Mouse (Mus musculus): ENCODE data around the gene Reck. TPM values are rescaled to one million over a fixed set of nuclear protein-coding genes. Genes with fewer than 3 reads are reported as not detected.
A peak's percentile ranks its signal among the peaks of the same experiment; 100 is the strongest.

The Reck gene
- total RNA-seq, 2 experiments from 2014 or later: 2.2 to 2.5 TPM

DNA sequence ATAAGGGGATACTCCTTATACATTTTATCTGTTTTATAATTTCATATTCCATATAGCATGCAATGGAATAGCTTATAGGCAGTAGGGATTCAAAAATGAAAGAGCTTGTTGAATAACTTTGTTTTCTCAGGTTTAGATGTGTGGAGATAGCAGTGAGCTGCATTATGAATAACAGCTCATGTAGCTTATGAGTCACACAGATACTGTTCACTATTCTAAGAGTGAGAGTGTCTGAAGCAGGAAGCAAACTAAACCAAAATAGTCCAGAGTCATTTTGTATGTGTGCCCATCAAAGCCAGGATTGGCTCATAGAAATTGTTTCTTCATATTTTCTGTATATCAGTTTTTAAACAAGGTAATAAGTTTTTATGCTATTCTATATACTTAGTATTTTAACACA lies 21.9 kb downstream of the Reck start:
- DNase-seq: no peak
- intact Hi-C loops (cut with DNase I): no loop called here

DNA sequence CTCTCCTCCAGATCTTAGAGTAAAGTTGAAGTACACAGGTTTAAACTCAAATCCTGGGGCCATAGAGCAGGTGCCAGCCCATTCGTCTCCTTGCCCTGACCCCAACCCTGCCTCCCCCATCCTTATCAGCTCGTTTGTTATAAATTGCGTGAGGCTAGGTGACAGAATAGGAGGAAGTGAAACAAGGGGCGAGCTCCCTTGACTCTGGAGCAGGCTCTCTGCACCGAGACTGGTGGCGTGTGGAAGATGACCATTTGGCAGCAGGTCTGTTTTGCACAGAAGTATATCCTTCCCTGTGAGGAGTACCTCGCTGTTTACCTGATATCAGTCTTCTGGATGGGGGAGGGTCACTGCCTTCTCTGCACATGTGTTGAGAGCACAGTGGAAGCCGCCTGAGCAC lies 23.9 kb downstream of the Reck start:
- DNase-seq: no peak
- intact Hi-C loops (cut with DNase I): no loop called here

DNA sequence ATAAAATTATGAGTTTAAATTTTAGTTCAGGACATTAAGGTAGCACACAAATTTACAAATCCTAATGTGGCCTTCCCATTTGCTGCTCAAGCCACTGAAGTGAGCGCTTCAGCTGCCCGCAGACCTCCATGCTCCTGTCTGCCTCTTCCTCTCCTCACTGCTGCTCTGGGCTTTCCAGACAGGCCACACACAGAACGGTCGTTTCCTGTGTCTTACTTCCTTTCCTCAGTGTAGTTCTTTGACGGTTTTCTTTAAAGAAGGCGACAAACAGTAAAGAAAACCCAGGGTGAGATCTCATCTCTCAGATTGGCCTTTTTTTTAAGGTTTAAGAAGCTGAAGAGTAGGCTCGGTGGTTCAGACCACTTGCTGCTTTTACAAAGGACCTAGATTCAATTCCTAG lies 28.4 kb downstream of the Reck start:
- no peak for DNase-seq
- intact Hi-C loops (cut with DNase I): loop anchor here (2.0 to 10.0 kb wide), 2 partner anchors 79 to 221 kb away; partner anchors contain the start of gene Ccin

DNA sequence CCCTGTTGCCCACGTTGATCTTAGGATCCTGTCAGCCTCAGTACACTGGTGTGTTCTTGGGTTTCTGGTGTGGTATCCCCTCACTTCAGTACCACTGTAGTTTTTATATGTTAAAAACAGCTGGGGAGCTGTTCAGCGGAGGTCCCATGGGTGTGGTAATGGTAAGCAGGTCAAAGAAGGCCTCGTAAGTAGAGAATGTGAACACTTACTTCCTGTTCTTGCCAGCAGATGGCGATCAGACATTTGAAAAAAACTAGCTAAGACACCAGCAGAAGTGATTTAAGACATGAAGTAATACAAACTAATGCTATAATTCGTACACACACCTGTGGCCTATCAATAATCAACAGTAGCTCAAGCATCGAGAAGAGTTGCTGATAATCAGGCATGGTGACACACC lies 31.1 kb downstream of the Reck start:
- DNase-seq: peak in 1 of 2 experiments; percentile 6
- intact Hi-C loops (cut with DNase I): loop anchor here (10.0 kb wide), 1 partner anchor 218 kb away; no protein-coding TSS in a partner anchor

DNA sequence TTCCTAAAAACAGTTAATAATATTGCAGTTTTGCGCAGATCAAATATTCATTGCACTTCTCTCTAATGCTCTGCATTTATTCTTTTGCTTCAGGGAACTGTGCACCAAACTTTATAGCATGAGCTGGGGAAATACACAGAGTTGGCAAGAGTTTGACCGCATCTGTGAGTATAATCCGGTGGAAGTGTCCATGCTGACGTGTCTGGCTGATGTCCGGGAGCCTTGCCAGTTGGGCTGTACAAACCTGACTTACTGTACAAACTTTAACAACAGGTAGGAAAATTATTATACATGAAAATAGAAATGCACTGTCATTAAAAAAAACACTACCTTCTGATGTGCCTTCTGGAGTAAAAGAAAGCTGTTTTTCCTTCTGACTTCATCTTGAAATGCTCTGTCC lies 42.9 kb downstream of the Reck start:
- intact Hi-C loops (cut with DNase I): no loop called here
- no peak for DNase-seq

DNA sequence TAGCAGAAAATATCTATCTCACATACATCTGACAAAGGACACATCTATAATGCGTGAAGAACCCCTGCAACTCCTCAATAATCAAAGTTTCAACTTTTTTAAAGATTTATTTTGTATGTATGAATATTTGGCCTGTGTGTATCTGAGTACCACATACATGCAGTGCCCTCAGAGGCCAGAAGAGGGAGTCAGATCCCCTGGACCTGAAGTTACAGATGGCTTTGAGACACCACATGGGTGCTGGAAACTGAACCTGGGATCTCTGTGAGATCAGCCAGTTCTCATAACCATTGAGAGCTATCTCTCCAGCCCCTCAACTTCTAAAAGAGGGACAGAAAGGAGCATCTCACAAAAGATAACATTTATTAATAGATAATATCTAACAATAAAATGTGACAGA lies 45.3 kb downstream of the Reck start:
- intact Hi-C loops (cut with DNase I): no loop called here
- no peak for DNase-seq

DNA sequence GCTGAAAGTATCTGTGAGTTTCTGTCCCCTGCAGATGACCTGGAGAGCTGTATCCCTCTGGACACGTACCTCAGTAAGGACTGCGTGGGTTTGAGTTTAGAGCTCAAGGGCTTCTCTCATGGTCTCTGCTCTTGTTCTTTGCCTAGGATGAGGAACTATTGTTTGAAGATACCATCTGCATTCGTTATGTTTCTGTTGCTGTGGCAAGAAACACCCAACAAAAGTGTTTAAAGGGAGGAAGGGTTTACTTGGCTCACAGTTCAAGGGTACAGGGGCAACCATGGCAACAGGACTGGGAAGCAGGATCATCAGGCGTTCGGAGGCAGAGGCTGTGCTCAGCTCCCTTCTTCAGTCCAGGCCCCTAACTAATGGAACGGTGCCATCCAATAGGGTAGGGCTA lies 49.8 kb downstream of the Reck start:
- intact Hi-C loops (cut with DNase I): loop anchor here (2.0 kb wide), 1 partner anchor 32 kb away; the partner anchor contains the start of gene Glipr2

DNA sequence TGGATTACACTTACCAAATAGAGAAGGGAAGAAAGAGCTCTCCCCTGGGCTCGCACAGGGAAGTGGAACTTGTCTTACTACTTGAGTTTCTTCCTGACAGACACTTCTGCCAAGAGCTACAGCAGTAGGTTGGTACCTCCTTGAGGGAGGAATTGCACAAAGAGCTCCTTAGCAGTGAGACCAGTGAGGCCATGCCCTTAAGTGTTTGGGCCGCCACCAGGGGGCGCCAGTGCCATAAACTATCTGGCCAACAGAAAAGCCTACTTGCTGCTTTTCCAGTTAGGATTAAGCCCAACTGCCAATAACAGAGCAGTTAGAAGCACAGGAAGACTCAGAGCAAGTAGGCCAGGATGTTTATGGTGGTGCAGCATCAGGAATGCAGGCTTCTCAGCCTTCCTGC lies 50.4 kb downstream of the Reck start:
- DNase-seq: peak; percentile 84 to 87
- intact Hi-C loops (cut with DNase I): loop anchor here (2.0 kb wide), 2 partner anchors 31 to 57 kb away; partner anchors contain the start of genes Ccin and Glipr2

More for the DNA sequence above, 49.8 kb downstream of the Reck start:
- no peak for DNase-seq

DNA sequence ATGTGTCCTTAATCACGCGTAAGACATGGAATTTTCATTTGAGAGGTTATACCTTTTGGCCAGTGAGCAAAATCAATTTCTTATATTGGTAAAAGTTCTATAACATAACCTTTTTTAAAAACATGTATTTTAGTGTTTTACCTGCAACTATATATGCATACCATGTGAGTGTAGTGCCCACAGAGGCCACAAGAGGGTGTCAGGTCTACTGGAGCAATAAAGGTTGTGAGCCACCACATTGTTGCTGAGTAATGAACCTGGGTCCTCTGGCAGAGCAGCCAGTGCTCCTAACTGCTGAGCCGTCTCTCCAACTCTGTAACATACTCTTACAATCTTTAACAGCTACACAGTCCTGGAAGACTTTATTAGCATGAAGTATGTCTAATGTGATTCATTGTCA lies 52.5 kb downstream of the Reck start:
- DNase-seq: no peak
- intact Hi-C loops (cut with DNase I): loop anchor here (2.0 kb wide), 1 partner anchor 55 kb away; the partner anchor contains the start of gene Ccin

DNA sequence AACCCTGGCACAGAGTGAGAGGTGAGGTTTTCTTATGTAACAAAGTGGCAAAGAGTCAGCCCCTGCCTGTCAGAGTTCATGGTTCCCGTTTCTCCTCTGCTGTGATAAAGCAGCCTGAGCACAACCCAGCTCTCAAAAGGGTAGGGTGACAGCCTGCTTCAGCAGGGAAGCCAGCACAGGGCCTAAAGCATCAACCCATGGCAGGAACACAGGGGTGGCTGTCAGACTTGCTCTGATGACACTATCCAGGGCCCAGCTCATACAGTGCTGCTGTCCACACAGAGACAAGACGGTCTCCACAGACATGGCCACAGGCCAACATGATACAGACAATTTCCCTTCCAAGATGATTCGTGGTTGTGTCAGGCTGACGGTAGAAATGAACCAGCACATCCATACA lies 56.5 kb downstream of the Reck start:
- intact Hi-C loops (cut with DNase I): no loop called here
- DNase-seq: no peak

DNA sequence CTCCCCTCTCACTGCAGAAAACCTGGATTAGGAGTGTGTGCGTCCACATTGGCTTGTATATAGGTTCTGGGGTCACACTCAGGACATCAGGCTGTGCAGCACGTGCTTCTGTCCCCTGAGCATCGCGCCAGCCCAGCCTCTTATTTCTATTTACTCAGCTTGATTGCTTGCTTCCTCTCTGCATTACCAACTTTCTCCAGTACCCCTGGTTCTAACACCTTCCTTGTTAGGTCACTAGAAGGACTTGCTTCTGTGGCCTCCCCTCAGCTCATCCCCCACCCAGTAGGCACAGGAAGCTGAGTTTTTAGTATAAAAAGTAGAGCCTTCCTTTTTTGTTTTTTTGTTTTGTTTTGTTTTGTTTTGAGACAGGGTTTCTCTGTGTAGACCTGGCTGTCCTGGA lies 60.9 kb downstream of the Reck start:
- intact Hi-C loops (cut with DNase I): no loop called here

DNA sequence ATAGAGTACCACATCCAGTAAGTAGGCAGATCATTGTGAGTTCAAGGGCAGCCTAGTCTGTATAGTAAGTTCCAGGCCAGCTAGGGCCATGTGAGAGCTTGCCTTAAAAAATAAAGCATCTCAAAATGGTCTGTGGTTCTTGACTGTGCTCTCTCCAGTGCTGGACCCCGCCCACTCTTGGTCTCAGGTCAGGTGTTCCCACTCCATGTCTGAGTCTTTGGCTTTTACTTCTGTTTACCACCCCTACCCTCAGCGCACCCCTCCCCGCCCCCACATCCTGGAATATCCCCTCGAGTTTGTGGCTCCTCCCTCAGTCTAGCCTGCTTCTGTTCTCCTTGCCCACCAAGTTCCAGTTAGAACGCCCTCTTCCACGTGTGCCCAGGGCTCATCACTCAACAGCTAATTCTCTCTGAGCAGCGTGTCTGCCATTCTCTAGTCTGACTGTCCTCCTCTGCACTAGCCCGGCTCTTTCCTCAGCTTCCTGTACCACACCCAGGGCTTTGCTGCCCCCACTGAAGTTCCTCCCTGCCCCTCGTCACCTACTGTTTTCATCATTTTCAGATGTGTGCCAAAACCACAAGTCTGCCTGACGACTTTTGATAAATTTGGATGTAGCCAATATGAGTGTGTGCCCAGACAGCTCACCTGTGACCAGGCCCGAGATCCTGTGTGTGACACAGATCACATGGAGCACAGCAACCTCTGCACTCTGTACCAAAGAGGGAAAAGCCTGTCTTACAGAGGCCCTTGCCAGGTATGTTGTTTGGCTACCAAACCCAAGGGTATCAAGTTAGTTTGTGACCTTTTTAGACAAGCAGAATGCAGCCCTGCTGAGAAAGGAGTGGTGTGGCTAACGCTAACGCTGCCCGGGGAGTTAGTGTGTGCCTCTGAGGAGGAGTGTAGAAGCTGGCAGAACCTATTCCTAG lies 61.7 kb downstream of the Reck start:
- peak in 1 of 2 experiments; percentile 13 for DNase-seq
- intact Hi-C loops (cut with DNase I): no loop called here

More for the DNA sequence above, 60.9 kb downstream of the Reck start:
- no peak for DNase-seq

DNA sequence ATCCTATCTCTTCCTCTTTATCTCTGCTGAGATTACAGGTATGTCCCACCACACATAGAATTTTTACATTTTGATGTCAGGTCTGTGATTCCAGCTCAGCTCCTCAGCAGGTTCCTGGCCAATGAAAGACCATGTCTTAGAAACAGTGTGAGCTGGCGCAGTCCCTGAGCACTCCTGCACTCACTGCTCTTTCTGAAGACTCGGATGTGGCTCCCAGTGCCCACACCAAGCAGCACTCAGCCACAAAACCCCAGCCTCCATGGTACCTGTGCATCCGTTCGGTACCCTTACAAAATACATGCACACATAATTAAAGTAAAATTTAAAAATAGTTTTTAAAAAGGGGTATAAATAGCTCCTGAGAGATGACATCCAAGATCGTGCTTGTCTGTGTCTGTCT lies 66.0 kb downstream of the Reck start:
- no peak for DNase-seq
- intact Hi-C loops (cut with DNase I): no loop called here

DNA sequence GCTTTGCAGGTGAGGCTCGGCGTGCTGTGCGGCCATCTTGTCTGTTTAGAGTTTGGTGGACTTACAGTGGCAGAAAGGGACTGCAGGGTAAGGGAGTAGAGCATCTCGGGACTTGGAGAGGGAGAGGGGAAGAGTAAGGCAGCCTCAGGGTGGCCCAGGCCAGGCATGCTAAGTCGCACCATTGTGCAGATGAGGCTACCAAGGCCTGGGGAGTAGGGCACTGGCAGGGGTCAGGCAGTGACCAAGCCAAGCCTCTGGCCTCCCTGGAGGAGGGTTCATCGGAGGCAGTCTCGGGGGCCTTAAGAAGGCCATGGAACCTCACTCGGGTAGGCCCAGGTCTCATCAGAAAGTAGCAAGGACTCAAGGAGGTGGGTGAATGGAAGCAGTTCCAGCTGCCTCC lies 67.1 kb downstream of the Reck start:
- intact Hi-C loops (cut with DNase I): no loop called here
- DNase-seq: no peak

DNA sequence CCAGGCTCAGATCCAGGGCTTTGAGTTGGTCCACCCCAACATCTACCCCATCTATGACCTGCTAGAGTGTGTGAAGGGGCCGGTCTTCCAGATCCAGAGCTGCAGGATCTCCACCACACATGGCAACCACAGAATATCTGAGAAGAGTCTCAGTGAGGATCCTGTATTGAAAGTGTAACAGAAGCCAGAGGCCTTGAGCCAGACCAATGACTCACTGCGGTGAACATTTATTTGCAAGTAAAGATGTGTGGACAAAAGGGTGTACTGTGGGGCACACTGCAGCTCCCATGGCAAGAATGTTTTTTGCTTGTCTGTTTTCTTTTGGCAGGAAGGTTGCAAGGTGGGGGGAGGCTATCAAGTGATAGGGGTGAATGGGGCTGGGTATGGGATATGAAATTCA lies 72.2 kb downstream of the Reck start:
- no peak for DNase-seq

DNA sequence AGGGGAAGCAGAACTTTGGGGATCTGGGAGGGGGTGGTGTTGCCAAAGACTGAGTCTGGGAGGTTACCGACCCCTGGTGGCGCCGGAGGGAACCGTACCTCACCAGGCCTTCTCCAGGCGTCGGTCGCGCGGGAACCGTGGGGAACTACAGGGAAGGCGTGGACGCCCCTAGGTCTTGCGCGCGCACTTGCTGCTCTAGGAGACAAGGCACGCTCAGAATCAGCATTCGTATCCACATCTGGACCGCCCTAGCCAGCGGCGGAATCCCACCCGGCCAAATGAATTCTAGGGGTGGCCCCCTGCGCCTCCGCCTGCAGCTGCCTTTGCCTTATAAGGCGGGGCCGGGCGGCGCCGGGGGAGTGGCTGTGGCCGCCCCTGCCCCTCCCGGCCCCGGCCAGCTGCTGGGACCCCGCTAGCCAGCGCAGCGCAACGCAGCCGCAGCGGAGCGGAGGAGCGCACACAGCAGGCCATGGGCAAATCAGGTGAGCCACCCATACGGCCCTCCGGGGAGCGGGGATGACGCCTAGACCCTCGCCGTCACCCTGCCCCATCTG lies 82.0 kb downstream of the Reck start, which contains the start of gene Glipr2:
TSS of gene Glipr2 (plus strand) at position 110 of the 554 bp plus-strand sequence.
- peak; percentile 78 to 84 for DNase-seq
- intact Hi-C loops (cut with DNase I): loop anchor here (2.0 kb wide), 1 partner anchor 33 kb away; no protein-coding TSS in a partner anchor

More for the DNA sequence above, 72.2 kb downstream of the Reck start:
- intact Hi-C loops (cut with DNase I): no loop called here

DNA sequence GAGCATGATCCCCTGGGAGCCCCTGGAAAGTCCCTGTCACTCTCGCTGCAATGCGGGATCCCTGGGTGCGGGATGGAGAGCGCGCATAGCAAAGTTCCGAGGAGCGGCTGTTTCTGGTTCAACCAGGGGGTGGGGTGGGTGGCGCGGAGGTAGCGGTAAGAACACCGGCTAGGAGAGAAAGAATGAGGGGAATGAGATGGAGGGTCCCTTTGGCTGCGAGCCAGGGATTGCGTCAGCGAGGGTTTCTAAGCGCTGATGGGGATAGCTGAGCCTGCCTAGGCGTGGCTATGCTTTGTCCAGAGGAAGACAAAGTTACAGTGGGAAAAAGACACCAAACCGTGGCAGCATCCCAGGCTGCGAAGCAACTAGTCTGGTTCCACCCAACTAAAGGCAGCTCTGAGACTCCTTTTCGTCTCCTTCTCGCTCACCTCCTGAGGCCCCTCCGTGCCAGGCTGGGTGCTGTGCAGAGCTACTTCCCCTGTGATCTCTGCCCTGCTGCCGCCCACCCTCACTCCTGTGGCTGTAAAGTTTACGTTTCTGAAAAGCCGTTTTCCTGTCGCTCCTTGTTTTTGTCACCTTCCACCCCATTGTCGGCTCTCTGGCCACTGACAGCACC lies 82.6 kb downstream of the Reck start:
- intact Hi-C loops (cut with DNase I): loop anchor here (2.0 kb wide), 1 partner anchor 33 kb away; no protein-coding TSS in a partner anchor
- DNase-seq: peak; percentile 61

DNA sequence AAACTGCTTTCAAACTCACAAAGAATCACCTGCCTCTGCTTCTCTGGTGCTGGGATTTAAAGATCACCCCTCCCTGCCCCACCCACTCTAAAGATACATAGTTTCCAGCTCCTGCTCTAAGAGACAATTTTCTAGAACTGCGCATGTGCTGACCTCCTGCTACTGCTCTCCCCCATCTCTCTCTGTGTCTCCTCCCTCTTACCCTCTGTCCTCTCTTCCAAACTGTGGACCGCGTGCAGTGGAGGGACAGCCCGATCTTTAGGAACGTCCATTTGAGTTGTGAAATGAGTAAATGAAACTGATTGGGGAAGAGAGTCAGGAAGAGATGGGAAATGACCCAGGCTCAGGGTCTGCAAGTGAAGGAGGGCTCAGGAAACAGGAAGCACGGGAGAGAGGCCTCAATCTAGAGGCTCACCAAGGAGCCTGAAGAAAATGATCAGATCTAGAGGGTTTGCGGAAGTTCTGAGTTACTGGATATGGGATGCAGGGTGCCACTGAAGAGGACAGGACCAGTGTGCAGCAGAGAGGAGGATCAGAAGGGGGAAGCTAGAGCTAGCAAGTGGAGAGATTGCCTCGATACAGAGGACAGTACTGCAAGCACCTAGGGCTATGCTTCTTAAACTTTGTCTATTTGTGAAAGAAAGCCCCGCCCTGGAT lies 84.3 kb downstream of the Reck start:
- intact Hi-C loops (cut with DNase I): no loop called here
- no peak for DNase-seq

DNA sequence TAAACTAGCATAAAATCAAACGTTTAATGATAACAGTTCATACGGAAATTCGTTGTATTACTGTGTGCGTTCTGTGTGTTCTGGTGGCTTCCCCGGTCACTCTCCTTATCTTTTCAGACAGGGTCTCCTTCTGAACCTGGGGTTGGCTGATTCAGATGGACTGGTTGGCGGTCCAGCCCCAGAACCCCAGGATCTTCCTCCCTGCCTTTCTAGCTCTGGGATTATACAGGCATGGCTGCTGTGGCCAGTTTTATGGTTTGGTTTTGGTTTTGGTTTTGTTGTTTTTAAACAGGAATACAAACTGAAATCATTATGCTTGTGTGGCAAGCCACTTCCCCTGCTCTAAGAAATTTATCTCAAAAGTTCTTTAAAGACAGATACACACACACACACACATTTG lies 84.9 kb downstream of the Reck start:
- intact Hi-C loops (cut with DNase I): no loop called here
- DNase-seq: no peak

DNA sequence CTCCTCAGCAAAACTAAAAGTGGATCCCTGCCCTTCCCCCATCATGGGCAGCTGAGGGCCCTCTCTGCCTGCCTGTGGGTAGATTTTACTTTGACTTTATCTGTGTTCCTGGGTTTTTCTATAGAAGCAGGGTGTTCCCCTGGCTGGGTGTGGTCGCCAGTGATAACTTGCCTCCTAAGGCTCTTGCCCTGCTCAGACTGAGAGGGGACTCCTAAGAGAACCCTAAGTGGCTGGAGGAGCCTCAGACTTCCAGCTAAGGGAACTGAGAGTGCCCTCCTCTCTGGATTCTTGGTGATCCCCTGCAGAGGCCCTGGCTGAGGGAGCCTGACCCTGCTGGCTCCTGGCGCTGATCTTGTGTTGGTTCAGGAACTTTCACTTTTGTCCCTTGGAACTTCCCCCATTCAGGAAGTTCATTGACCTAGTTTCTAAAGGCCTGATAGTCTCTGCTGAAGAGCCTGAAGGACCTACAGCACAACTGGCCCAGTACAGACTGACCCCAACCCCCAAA lies 89.0 kb downstream of the Reck start:
- intact Hi-C loops (cut with DNase I): no loop called here
- no peak for DNase-seq

Measured in gastrocnemius, postnatal 36 days (tissue).